Mouse (Mus musculus): ENCODE measurements around the gene Smim17.
"Not testable (repeated sequence)": the region's sequence is repeated elsewhere in the genome, so short reads cannot be mapped to it uniquely, and the experiment has no call there.

The Smim17 gene

GRCm38 (mm10) chr7:6397996-6398975 lies at the start of gene Smim17:
Gene Smim17, plus strand, starts transcription at chr7:6398715.
- DNase-seq (ENCODE audit: low spot score), result peak; percentile 62

DNA sequence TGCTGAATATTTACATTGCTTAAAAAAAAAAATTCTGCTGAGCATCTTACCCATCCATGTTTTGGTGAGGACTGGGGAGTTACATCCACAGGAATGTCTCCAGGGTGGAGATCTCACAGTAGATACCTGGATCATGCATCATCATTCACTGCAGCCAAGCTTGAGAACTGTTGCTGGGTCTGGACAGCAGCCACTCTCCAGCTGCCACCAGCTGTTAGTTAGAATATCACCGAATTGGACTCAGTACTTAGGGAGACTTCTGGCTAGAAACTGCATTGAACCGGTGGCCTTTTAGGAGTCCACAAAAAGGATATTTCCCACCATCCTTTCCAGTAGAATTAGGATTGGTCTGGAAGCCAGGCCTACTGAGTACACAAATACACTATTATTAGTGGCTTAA lies 40.4 kb upstream of the Smim17 start:
- no peak for DNase-seq (ENCODE audit: low spot score)

DNA sequence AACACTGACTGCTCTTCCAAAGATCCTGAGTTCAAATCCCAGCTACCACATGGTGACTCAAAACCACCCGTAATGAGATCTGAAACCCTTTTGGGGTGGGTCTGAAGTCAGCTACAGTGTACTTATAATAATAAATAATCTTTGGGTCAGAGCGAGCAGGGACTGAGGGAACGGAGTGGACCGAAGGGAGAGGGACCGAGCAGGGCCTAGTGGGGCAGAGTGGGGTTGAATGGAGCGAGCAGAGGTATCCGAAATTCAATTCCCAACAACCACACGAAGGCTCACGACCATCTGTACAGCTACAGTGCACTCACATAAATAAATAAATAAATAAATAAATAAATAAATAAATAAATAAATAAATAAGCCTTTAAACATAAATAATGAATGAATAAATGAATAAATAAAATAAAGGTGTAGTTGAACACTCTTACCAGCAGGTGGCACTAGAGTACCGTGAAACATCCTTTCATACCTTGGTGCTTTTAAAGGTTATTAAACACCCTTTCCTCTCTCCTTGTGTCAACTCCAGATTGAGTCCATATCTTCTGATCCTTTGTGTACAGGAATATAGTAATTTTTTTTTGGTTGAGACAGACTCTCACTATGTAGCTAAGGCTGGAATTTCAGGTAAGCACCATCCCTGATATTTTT lies 39.5 kb upstream of the Smim17 start:
- no peak for DNase-seq (ENCODE audit: low spot score)

DNA sequence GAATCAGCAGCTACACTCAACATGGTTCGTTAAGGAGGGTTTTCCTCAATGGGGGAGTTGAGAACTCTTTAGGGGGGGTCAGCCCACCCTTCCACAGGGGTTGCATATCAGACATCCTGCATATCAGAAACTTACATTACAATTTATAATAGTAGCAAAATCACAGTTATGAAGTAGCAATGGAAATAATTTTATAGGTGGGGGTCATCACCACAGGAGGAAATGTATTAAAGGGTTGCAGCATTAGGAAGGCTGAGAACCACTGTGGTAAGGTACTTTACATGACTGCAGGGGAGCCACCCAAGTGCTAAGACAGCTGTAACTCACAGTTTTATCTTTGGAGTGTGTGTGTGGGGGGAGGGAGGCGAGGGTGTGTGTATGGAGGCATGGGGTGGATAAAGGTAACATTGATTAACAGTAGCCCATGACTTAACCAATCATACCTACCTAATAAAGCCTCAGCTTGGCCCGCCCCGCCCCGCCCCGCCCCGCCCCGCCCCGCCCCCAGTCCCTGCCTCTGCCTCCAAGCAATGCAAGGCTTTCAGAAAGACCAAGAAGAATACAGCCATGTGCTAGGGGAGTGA lies 37.9 kb upstream of the Smim17 start:
- DNase-seq (ENCODE audit: low spot score), result no peak

GRCm38 (mm10) chr7:6361756-6362155 lies 36.8 kb upstream of the Smim17 start:
- no peak for DNase-seq (ENCODE audit: low spot score)

DNA sequence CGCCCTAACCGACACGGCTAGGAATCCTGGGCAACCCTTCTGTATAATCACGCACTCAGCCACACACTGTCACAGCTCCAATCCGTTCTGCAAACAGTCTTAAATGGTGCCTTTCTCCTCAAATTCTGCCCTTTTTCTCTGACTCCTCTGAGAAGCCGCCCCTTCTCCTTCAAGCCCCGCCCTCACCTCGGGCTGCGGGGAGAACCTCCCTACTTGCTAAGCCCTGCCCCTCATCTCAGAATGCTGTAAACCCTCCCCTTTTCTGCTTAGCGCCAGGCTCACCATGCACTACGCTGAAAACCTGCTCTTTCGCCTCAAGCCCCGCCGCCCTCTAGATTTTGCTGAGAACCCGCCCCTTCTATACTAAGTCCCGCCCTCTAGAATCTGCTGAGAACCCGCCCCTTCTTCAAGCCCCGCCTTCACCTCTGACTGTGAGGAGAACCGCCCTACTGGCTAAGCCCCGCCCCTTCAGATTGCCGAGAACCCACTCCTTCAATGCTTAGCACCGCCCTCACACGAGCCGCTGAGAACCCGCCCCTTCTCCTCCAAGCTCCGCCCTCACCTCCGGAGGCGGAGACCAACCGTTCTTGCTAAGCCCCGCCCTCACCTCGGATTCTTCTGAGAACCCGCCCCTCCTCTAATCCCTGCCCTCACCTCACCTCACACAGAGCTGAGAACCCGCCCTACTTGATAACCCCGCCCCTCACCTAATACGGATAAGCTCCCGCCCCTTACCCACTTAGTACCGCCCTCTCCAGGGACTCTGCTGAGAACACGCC lies 36.1 kb upstream of the Smim17 start:
- peak; percentile 99 for DNase-seq (ENCODE audit: low spot score)

DNA sequence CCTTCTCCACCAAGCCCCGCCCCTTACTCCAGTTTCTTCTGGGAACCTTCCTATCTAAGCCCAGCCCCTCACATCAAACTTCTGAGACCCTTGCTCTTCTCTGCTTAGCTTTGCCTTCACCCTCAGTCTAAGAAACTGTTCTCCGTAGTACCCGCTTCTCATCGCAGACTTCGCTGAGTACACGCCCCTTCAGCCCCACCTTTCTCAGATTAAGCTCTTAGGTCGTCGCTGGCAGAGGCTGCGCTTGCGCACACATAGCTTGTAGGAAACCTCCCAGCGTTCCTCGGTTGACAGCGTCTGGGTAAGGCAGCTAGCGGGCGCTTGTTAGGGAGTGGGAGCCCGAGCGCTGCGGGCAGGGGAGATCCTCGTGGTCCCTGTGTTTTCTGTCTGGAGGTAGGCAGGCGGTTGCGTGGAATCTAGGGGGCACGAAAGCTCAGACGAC lies 35.4 kb upstream of the Smim17 start, which contains the start of gene Zfp78:
Gene Zfp78, plus strand, starts transcription at position 234 of the 442 bp plus-strand sequence.
- no peak for DNase-seq (ENCODE audit: low spot score)

- no peak for DNase-seq (ENCODE audit: low spot score)
Measured at GRCm38 (mm10) chr7:6364761-6365160, 33.8 kb upstream of the Smim17 start.

GRCm38 (mm10) chr7:6367185-6367584 lies 31.3 kb upstream of the Smim17 start:
- no peak for DNase-seq (ENCODE audit: low spot score)

DNA sequence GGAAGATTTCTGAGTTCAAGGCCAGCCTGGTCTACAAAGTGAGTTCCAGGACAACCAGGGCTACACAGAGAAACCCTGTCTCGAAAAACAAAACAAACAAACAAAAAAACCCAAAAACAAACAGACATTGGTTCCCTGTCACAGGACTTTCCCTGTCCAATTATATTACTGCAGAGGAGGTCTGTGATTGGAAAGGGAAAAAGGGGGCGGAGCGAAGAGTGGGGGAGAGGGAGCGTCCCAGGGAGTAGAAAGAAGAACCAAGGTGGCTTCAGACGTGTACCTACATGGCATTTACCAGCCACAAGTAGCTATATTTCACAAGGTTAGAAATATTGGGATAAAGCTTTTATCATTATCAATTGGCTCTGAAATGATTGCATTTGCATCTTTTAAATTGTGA lies 30.4 kb upstream of the Smim17 start:
- not testable (repeated sequence) for DNase-seq (ENCODE audit: low spot score)

GRCm38 (mm10) chr7:6369460-6369859 lies 29.1 kb upstream of the Smim17 start:
- DNase-seq (ENCODE audit: low spot score), result no peak

DNA sequence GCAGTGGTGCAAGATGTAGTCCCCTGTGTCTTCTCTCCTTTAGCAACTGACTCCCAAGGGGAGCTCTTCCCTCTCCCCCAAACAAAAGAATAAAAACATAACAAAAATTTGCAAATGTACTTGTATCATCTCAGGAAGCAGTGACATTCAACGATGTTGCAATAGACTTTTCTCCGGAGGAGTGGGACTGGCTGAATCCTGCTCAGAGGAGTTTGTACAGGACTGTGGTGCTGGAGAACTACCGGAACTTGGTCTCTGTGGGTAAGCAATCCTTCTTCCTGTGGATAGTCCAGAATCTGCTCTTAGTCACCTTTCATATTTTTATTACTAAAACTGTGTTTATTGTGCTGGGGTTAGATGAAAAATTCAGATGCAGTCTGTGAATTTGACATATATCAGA lies 25.5 kb upstream of the Smim17 start:
- no peak for DNase-seq (ENCODE audit: low spot score)

DNA sequence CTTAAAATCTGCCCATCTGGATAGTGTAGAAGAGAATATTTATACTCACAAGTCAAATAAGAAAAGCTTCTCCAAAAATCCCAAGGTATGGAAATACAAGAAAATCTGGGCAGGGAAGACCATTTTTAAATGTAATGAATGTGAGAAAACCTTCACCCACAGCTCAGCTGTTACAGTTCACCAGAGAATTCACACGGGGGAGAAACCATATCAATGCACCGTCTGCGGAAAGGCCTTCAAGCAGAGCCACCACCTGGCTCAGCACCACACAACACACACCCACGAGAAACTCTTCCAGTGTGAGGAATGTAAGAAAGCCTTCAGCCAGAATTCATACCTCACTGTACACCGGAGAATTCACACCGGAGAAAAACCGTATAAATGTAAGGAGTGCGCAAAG lies 20.1 kb upstream of the Smim17 start:
- DNase-seq (ENCODE audit: low spot score), result no peak

DNA sequence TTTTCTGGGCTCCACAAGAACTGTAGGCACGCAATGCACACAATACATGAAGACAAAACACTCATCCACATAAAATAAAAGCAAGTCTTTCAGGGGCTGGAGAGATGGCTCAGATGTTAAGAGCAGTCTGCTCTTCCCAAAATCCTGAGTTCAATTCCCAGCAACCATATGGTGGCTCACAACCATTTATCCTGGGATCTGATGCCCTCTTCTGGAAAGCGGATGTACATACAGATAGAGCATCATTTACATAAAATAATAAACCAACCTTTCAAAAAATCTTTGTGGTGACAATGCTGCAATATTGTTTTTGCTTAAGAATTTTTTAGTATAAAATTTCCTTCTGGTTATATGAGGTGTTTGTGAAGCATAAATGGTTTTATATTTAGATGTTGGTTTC lies 17.1 kb upstream of the Smim17 start:
- DNase-seq (ENCODE audit: low spot score), result no peak

DNA sequence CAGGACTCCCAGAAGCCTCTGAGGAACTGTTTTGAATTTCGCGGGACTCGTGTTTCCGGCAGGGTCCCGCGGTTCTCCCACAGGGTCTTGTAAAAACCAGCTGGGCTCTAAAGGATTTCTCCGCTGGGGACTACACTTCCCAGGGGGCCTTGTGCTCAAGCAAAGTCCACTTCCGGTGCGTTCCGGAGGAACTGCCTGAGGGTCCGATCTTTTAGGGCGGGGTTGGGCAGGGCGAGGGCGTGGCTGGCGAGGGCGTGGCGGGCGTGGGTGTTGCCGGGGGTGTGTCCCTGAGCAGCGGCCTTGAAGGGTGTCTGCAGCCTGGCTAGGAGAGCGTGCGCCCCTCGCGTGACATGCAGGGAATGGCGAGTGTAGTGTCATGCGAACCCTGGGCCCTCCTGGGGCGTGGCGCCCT lies 15.5 kb upstream of the Smim17 start, which contains the start of gene Zfp28:
Gene Zfp28, plus strand, starts transcription at position 252 of the 412 bp plus-strand sequence.
- peak; percentile 93 for DNase-seq (ENCODE audit: low spot score)

GRCm38 (mm10) chr7:6384011-6384410 lies 14.5 kb upstream of the Smim17 start:
- no peak for DNase-seq (ENCODE audit: low spot score)

DNA sequence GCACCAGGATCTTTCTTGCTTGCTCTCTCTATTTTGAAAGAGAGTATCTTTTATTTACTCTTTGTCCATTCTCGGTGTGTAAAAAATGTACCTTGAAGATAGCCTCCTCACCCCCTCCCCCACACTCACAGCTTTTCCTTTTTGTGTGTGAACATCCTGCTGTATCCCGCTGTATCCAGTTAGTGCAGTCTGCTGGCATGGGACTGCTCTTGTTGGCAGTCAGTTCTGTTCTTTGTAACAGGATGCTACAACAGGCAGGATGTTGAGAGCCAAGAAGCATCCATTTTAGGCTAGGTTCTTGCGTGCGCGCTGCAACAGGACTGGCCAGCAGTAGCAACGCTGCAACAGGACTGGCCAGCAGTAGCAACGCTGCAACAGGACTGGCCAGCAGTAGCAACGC lies 11.5 kb upstream of the Smim17 start:
- peak; percentile 44 for DNase-seq (ENCODE audit: low spot score)

- no peak for DNase-seq (ENCODE audit: low spot score)
Measured at GRCm38 (mm10) chr7:6388971-6389370, 9.5 kb upstream of the Smim17 start.

- DNase-seq (ENCODE audit: low spot score), result no peak
Measured at GRCm38 (mm10) chr7:6389449-6389848, 9.1 kb upstream of the Smim17 start.

- peak; percentile 90 for DNase-seq (ENCODE audit: low spot score)
Measured at GRCm38 (mm10) chr7:6410043-6410442, 11.5 kb downstream of the Smim17 start, which contains the start of gene Gm20715. Gene Gm20715, plus strand, starts transcription at chr7:6410277.

- no peak for DNase-seq (ENCODE audit: low spot score)
Measured at GRCm38 (mm10) chr7:6414626-6415441, 16.3 kb downstream of the Smim17 start.

All from testis, postnatal 14 days (tissue).